14 mouse cellular contexts compared by ENCODE assay signal in genomic region chr13:28545797-28546196, GRCm38 (mm10).
DNase-seq lines count a peak whose midpoint lies in the region; ATAC-seq and TF ChIP-seq lines count a peak whose summit lies in the region.
"Had no signal": no experiment of that assay in that cellular context is flagged by ENCODE, and none has a peak within 500 bp of the region (broad histone marks: within the 10 kb centered on the region; RNA-seq: fewer than 3 reads in every experiment).

No protein-coding gene starts in this region.

- H3K27me3 ChIP-seq in forebrain, embryonic 10.5 days (ENCODE audit: poor library complexity, severe bottlenecking) = no peaks in the 10 kb centered on the region
- H3K27me3 ChIP-seq in forebrain, postnatal 0 days (ENCODE audit: insufficient read depth, low read length) = no peaks in the 10 kb centered on the region
- no peaks in the 10 kb centered on the region for H3K27me3 ChIP-seq in lung, embryonic 15.5 days
- no peaks in the 10 kb centered on the region for H3K27me3 ChIP-seq in midbrain, embryonic 10.5 days (ENCODE audit: low read depth, poor library complexity, severe bottlenecking)
- no peaks in the 10 kb centered on the region for H3K27me3 ChIP-seq in stomach, embryonic 16.5 days (ENCODE audit: control insufficient read depth, insufficient read depth, low read length)

- no peak; the same call in 1 of the 2 replicates for ATAC-seq in forebrain, postnatal 0 days
- 0 out of 2 replicates have a peak, but pooled peaks have one; percentile 65 for ATAC-seq in lung, embryonic 15.5 days (ENCODE audit: borderline replicate concordance, extremely low read depth, low FRiP score, low TSS enrichment)
- peak; percentile 85; the same call in 1 of the 2 replicates for ATAC-seq in stomach, embryonic 16.5 days (ENCODE audit: insufficient read depth, low FRiP score)

- no peaks in the 10 kb centered on the region for H3K9me3 ChIP-seq in forebrain, embryonic 10.5 days
- H3K9me3 ChIP-seq in forebrain, postnatal 0 days (ENCODE audit: low read length) = no peaks in the 10 kb centered on the region
- H3K9me3 ChIP-seq in lung, embryonic 15.5 days = no peaks in the 10 kb centered on the region
- H3K9me3 ChIP-seq in midbrain, embryonic 10.5 days (replicated peaks) = no peaks in the 10 kb centered on the region
- H3K9me3 ChIP-seq in stomach, embryonic 16.5 days (replicated peaks; ENCODE audit: control insufficient read depth, low read length) = no peaks in the 10 kb centered on the region

- 93% methylated on average over 1 of the region's 1 CpGs for WGBS in forebrain, embryonic 10.5 days
- 83% methylated on average over 1 of the region's 1 CpGs for WGBS in forebrain, postnatal 0 days
- WGBS in lung, embryonic 15.5 days = 63% methylated on average over 1 of the region's 1 CpGs
- WGBS in midbrain, embryonic 10.5 days = 87% methylated on average over 1 of the region's 1 CpGs
- WGBS in stomach, embryonic 16.5 days = 56% methylated on average over 1 of the region's 1 CpGs

- H3K4me1 ChIP-seq in forebrain, embryonic 10.5 days = peaks cover 41% of the 10 kb centered on the region
- peaks cover 7% of the 10 kb centered on the region; the same call in 1 of the 2 replicates for H3K4me1 ChIP-seq in forebrain, postnatal 0 days (ENCODE audit: insufficient read depth)
- H3K4me1 ChIP-seq in lung, embryonic 15.5 days = peaks cover 17% of the 10 kb centered on the region
- peaks cover 31% of the 10 kb centered on the region for H3K4me1 ChIP-seq in midbrain, embryonic 10.5 days
- H3K4me1 ChIP-seq in stomach, embryonic 16.5 days (ENCODE audit: control insufficient read depth, insufficient read depth, low read length) = peaks cover 9% of the 10 kb centered on the region; the same call in 1 of the 2 replicates

- no peak overlapping the region for H3K4me3 ChIP-seq in forebrain, embryonic 10.5 days
- H3K4me3 ChIP-seq in forebrain, postnatal 0 days (ENCODE audit: low read depth, low read length) = no peak overlapping the region
- H3K4me3 ChIP-seq in lung, embryonic 15.5 days = no peak overlapping the region
- H3K4me3 ChIP-seq in midbrain, embryonic 10.5 days = no peak overlapping the region
- no peak overlapping the region for H3K4me3 ChIP-seq in stomach, embryonic 16.5 days (replicated peaks; ENCODE audit: low read length)

- H3K27ac ChIP-seq in forebrain, embryonic 10.5 days = peak overlapping the region; percentile 85
- no peak overlapping the region for H3K27ac ChIP-seq in forebrain, postnatal 0 days (ENCODE audit: low read depth, low read length)
- H3K27ac ChIP-seq in lung, embryonic 15.5 days = peak overlapping the region; percentile 78; the same call in 1 of the 2 replicates
- peak overlapping the region; percentile 71 for H3K27ac ChIP-seq in midbrain, embryonic 10.5 days (replicated peaks)
- no peak overlapping the region for H3K27ac ChIP-seq in stomach, embryonic 16.5 days (ENCODE audit: low read length)
- H3K27ac ChIP-seq: macrophage had no signal

- no peak for DNase-seq in forebrain, embryonic 10.5 days (ENCODE audit: extremely low spot score, low spot score)
- DNase-seq in forebrain, postnatal 0 days = no peak
- no peak for DNase-seq in lung, postnatal 10 days
- no peak for DNase-seq in midbrain, embryonic 10.5 days (ENCODE audit: low spot score)
- DNase-seq in layer of hippocampus, postnatal 25 days (ENCODE audit: extremely low spot score in 1 of 2, low spot score in 1 of 2) = no peak
- DNase-seq in ovary, postnatal 10 days (ENCODE audit: low spot score) = no peak
- DNase-seq: cerebellum, adult 9-10 months; gastrocnemius, postnatal 25 days; heart, postnatal 14 days; left cerebral cortex, postnatal 4 days; right cerebral cortex, postnatal 14 days had no signal

- H3K9ac ChIP-seq in forebrain, postnatal 0 days = no peak overlapping the region
- no peak overlapping the region for H3K9ac ChIP-seq in lung, embryonic 15.5 days
- no peak overlapping the region for H3K9ac ChIP-seq in stomach, embryonic 16.5 days (ENCODE audit: low read length)

- no peak overlapping the region for H3K4me2 ChIP-seq in forebrain, postnatal 0 days (ENCODE audit: low read depth)
- no peak overlapping the region for H3K4me2 ChIP-seq in lung, embryonic 15.5 days
- H3K4me2 ChIP-seq in stomach, embryonic 16.5 days (ENCODE audit: low read depth, low read length) = no peak overlapping the region

- no peak for TF ChIP-seq CTCF in forebrain, postnatal 0 days (IDR thresholded peaks at IDR 0.05; ENCODE audit: low read depth)

- peaks cover 15% of the 10 kb centered on the region; the same call in 1 of the 2 replicates for H3K36me3 ChIP-seq in forebrain, embryonic 10.5 days (replicated peaks)
- H3K36me3 ChIP-seq in forebrain, postnatal 0 days (ENCODE audit: insufficient read depth) = no peaks in the 10 kb centered on the region
- no peaks in the 10 kb centered on the region for H3K36me3 ChIP-seq in lung, embryonic 15.5 days
- peaks cover 19% of the 10 kb centered on the region for H3K36me3 ChIP-seq in midbrain, embryonic 10.5 days
- H3K36me3 ChIP-seq in stomach, embryonic 16.5 days (ENCODE audit: control insufficient read depth, insufficient read depth, low read length) = no peaks in the 10 kb centered on the region

Comparison
In these comparisons a context has a peak if more than half of its experiments do, and no peak if none do; other contexts are left out.
1. H3K27ac ChIP-seq: peak in forebrain, embryonic 10.5 days (single experiment), lung, embryonic 15.5 days (single experiment) and midbrain, embryonic 10.5 days (single experiment); none in forebrain, postnatal 0 days (single experiment) and stomach, embryonic 16.5 days (single experiment).